Mouse (Mus musculus) kidney, postnatal 25 days (tissue): ENCODE data around the gene Tpst2.
A peak's percentile ranks its signal among the peaks of the same experiment; 100 is the strongest.

Source experiments
- DNase-seq, 2 experiments: peaks; one replicate each; pipeline ENCODE4 v3.0.0; 2021; ENCODE audit warnings: mixed read lengths in 2 of 2

Tpst2 gene

DNA sequence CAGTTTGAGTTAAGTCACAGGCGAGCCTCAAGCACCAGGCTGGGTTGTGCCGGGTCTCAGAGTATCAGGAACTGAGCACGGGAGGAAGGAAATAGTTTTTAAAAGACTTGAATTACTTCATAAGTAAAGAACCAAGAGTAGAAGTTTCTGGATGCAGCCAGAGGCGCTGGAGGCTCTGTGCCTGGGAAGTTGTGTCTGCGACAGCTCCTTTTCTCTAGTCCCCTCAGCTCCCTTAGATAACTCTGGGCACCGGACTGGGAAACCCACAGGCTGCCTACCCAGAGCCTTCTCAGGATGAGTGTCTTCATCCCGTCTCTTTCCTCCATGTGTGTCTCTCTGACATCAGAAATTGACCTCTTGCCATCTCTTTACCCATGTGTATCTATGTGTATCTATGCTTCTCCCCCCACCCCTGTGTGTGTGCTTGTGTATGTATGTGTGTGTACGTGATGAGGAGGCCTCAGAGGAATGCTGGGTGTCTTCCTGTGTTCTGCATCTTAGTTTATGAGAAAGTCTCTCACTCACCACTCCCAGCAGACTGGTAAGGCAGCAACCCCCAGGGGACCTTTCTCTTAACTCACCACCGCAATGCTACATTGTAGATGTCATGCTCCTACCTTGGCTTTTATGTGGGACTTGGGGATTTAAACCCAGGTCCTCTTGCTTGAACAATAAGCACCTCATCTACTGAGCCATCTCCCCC is 6.4 kb downstream of the Tpst2 start:
- DNase-seq: no peak

DNA sequence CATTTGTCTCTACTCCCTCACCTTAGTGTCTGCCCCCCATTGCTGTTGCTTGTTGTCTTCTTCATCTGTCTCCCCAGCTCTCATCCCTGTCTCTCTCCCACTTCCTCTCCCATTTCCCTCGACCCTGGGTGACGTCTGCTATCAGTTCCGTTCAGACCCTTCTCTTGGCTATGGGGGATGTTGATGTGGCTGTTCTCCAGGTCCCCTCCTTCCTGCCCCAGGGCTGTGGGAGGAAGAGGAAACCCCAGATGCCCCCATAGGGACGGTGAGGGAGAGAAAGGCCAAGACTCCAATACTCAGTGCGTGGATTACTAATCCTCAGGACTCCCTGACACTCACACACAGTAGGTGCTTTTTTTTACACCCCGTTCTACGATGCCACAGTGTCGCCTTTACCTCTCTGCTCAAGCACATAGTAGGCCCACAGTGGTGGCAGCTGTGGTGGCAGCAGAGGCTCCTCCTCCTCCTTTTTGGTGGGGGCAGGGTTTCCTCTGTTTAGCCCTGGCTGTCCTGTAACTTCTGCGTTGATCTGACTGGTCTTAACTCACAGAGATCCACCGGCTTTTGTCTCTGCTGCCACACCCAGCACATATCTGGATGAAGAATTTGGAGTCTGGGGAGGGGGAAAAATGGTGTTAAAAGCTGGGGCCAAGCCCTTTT is 7.2 kb downstream of the Tpst2 start:
- DNase-seq: peak; percentile 62 to 82

DNA sequence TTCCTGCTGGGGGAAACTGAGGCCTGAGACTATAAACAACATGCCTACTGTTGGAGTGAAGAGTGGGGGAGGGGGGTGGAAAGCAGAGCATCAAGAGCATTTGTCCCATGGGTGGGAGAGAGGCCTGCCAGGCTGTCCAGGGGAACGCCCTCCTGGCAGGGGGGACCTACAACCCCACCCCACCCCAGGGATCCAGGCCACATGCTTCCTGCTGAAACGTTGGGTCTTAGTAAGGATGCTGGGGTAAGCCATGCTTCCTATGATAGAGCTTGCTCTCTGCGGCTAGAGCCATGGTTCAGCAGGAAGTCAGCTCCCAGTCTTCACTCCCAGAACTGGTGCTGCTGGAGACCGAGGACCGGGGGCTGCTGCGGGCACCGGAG is 7.7 kb downstream of the Tpst2 start:
- DNase-seq: no peak

DNA sequence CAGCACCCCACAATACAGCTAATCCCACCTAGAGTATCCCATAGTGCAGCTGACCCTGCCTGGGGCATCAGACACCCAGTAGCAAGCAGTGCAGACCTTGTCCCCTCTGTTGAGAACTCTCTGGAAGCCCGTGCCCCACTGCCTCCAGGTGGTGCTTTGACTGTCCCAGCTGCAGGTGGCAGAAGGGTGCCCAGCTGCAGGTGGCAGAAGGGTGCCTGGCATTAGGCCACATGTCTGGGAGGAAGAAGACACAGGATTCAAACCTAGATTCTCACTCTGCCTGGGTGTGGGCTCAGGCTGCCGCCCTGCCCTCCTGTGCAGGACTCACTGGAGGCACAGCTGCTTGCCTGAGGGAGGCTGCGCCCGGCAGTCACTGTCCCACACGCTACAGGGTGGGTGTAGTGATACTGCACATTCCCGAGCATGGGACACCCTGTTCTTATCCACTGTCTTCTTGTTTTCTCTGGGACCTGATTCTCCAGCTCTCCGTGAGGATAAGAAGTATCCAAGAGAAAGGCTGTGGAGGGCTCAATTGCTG is 9.1 kb downstream of the Tpst2 start:
- DNase-seq: no peak

DNA sequence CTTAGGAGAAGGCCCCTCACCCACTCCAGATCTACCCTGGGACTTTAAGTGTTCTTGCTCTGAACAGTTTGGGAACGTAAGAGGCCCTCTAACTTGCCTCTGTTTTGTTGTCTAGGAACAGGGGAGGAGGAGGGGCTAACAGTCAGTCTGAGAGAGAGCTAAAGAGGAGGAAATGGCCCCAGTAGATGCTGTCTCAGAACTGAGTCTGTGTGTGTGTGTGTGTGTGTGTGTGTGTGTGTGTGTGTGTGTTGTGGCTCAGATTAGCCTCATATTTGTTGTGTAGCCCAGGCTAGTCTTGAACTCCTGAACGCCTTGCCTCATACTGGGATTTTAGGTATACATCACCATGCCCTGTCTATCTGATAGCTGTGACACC is 10.1 kb downstream of the Tpst2 start:
- no peak for DNase-seq

GRCm38 (mm10) chr5:112286984-112287641 is 10.6 kb downstream of the Tpst2 start:
- no peak for DNase-seq

- DNase-seq: no peak
Measured at GRCm38 (mm10) chr5:112287652-112288051, 11.2 kb downstream of the Tpst2 start.

DNA sequence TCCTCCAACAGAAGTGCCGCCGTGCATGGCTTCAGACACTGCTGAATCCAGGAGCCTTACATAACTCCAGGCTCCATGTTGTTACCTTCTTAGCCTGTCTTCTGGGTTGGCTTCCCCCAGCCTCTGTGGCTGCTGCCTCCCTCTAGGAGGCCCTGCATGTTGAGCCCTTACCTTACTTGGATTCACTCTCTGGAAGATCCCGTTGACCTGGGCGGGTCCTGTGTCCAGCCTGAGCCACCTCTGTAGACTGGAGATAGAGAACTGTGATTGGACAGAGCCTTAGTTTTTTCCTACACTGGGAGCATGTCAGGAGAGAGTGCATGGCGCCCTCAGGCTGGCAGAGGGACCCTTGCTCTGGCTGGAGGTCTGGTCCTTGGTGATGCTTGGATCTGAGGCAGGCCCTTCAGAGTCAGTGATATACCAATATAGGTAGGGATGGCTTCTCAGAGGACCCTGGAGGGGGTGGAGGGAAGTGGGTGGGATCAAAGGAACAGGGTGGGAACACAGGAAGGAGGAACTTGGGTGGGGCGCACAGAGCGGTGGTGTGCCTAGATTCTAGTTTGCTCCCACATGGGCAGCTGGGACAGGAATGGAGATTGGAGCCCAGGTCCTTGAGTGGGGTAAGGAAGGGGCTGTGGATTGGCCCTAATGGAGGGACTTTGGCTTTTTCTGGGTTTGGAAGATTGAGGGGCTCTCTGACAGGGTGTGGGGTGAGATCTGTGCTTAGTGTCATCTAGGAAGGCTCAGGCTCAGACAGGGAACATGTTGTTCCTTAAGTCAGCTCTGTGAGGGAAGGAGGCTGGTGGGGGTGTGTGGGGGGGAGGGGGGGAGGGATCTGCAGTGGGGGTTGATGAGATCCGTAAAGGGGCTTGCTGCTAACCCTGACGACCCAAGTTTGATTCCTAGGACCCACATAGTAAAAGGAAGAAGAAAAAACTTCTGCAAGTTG is 12.0 kb downstream of the Tpst2 start:
- peak; percentile 52 to 78 for DNase-seq

GRCm38 (mm10) chr5:112289236-112289635 is 12.7 kb downstream of the Tpst2 start:
- DNase-seq: peak; percentile 72 to 79

- DNase-seq: no peak
Measured at GRCm38 (mm10) chr5:112289819-112290535, 13.5 kb downstream of the Tpst2 start.

- no peak for DNase-seq
Measured at GRCm38 (mm10) chr5:112290536-112290880, 14.0 kb downstream of the Tpst2 start.

DNA sequence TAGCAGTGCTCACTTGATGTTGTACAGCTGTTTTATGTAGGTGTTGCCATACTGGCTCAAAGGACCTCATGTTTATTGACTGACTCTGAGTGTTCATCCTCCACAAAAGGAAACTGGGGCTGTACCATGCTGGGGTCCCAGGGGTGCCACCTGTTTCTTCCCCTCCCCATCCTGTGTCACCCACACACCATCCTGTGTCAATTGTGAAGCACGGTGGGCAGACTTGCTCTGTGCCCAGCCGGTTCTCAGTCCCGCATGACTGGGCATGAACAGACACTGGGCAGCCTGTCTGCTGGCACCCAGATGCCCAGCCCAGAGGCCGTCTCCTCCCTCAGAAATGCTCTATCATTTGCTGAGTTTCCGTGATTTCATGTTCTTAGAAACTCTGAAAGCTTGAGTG is 15.4 kb downstream of the Tpst2 start:
- DNase-seq: peak in 1 of 2 experiments; percentile 25

DNA sequence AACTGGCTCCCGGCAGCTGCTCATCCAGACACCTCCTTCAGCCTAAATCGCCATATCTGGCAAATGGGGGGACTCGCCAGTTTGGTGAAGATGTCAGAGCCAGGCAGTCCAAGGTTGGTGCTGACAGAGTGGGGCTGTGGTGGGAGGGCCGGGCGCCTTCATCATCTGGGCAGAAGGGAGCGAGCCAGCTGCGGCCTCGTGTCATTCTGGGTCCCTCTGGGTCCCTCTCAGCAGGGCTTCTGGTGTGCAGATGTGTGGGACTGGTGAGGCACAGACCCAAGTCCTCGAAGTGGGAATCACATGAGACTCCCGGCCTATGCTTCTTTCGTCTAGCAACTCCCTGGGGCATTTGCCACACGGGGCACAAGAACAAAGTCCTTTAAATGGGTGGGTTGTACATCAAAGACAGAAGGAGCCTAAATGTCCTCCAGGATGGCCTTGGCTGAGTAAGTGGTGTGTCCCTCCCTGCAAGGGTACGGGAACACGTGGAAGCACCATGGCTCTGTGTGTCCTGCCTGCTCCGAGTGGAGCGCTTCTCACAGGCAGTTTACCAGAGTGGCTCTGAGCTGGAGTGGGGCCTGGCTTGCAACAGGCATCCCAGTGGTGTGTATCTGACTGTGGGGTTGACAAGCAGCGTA is 16.0 kb downstream of the Tpst2 start:
- DNase-seq: no peak

DNA sequence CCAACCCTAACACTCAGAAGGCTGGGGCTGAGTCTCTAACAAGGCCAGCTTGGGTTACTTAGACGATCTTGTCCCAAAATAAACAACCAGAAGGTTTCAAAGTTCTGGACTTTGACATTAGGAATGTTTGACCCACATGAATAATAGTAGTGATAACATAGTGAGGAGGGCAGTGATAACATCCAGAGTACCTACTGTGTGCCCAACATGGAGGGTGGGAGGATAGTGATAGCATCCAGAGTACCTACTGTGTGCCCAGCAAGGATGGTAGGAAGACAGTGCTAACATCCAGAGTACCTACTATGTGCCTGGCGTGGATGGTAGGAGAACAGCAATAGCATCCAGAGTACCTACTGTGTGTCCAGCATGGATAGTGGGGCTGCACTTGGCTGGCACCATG is 17.3 kb downstream of the Tpst2 start:
- DNase-seq: no peak

DNA sequence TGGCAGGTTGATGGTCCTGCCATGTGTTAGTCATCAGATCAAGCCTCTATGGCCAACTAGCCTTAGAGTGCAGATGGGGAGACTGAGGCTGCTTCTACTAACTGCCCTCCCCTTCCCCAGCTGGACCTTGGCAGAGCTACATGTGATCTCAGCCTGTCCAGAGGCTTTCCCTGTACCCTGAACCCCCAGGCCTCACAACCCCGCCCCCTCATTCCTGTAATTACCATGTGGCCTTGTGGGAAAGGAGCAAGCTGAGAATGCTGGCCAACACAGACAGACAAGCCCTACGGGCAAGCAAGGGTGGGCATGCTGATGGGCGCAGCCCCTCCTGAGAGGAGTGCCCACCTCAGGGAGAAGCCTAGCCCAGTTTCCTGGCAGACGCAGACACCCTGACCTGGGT is 18.2 kb downstream of the Tpst2 start:
- DNase-seq: peak in 1 of 2 experiments; percentile 24

GRCm38 (mm10) chr5:112295162-112295561 is 18.7 kb downstream of the Tpst2 start:
- DNase-seq: no peak

GRCm38 (mm10) chr5:112295564-112295963 is 19.1 kb downstream of the Tpst2 start:
- no peak for DNase-seq

GRCm38 (mm10) chr5:112296404-112297181 is 20.1 kb downstream of the Tpst2 start:
- peak in 1 of 2 experiments; percentile 37 for DNase-seq

- no peak for DNase-seq
Measured at GRCm38 (mm10) chr5:112297257-112297656, 20.8 kb downstream of the Tpst2 start.

DNA sequence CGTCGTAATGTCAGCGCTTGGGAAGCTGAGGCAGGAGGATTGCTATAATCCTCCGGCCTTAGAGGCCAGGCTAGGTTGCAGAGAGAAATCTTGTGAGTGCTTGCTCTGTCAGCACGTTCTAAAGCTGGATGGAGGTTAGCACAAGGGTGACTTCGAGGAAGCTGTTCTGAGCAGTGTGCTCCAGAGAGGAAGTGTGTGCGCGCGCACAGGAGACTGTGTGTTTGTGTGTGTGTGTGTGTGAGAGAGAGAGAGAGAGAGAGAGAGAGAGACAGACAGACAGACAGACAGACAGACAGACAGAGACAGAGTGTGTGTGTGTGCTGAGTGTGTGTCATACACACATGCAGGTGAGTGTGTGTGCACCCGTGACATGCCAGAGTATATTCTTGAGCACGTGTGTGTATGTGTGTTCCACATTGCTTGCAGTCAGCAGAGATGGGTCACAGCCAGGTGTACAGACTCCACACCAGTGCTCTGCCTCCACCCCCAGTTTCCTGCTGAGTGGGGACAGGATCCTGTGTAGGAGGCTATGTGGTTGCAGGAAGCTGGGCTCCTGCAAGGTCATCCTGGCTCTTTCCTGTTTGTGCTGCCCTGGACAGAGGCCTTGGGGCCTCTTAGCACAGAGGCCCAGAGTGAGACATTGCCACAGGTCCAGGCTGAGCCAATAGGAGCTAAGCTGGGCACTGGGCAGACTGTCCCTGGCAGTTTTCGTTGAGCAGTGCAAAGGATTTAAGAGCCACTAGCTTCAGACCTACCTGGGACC is 21.9 kb downstream of the Tpst2 start:
- DNase-seq: peak; percentile 61 to 88
